Mouse (Mus musculus) thymus, postnatal 25 days (tissue): ENCODE data around the gene Bcam.

Experiments
- DNase-seq: peaks from one replicate; pipeline ENCODE4 v3.0.0; 2022

Bcam gene

DNA sequence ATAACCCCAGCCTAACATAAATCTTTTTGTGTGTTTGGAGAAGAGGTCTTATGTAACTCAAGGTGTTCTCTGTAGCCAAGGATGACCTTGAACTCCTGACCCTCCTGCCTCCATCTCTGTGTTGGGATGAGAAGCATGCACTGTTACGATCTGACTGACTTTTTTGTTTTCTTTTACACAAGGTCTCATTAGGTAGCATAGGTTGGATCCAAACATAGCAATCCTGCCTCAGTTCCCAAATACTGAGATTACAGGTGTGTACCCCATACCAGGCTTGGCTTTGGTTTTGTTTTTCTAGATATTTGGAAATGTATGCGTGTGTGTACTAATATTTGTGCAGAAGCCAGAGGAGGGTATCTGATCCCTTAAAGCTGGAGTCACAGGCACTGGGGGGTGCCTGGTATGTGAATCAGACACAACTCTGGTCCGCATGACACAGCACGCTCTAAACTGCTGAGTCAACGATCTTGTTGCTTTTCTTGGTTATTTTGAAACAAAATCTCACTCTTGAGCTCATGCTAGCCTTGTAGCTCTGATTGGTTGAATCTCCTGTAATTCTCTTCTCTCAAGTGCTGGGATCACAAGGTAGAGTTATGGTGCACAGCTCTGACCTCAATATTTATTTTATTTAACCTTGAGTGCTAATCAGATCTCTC is 52.4 kb downstream of the Bcam start:
- DNase-seq, result no peak

DNA sequence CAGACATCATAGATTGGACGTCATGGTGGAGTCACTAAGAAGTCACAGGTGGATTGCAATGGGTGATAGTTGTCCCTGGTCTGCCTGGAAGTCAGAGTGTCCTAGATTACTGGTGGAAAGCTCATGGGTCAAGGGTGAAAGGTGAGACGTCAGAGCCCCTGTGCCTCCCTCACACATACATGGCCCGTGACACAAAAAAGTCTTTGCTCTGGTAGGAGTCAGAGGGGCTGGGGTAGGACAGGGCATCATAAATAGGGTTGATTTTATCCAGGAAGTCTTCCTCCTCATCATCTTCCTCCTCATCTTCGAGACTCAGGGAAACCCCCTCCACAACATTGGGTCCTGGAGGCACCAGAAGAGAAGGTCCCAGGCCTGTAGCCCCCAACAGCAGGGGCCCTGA is 53.5 kb downstream of the Bcam start:
- DNase-seq, result no peak

DNA sequence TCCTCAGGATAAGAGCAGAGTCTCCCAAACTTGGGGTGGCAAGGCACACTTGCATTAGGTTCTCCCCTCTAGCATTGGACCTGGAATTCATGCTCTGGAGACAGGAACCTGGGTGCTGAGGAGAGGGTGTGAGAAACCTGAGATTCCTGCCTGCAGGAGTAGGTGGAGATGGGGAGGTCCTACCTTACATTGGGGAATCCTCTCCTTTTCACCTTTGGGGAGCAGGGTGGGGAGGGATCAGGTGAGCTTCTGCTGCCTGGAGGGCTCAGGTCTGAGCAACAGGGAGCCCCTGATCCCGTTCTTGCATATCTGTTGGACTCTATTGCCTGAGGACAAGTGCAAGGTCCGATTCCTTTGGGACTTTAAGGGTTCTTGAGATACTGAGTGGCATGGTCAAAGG is 54.0 kb downstream of the Bcam start:
- no peak for DNase-seq

DNA sequence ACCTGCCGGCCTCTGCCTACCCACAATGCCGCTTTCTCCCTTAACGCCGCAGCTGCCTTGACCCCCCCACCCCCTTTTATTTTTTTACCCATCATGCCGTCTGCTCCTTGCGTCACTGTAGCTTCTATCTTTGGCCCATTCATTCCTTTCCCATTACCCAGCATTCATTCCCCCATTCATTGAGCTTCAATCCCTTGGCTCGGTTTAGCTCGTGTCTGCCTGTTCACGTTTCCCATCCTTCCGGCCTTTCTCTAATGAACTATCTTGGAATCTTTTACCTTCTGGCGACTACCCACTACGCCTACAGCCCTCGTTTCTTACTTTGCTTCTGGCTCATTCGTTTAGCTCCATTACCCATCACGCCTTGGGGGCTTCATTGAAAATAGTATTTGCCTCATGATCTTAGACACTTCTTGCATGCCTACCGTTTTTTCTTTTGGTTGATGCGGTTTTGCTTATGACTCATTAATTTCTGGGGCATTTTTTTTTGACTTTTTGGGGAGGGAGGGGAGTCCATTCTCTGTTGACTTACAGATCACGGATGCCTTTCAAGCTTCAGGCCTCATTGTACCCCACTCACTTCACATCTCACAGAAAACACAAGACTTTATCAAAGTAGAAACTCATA is 54.6 kb downstream of the Bcam start:
- DNase-seq, result no peak

DNA sequence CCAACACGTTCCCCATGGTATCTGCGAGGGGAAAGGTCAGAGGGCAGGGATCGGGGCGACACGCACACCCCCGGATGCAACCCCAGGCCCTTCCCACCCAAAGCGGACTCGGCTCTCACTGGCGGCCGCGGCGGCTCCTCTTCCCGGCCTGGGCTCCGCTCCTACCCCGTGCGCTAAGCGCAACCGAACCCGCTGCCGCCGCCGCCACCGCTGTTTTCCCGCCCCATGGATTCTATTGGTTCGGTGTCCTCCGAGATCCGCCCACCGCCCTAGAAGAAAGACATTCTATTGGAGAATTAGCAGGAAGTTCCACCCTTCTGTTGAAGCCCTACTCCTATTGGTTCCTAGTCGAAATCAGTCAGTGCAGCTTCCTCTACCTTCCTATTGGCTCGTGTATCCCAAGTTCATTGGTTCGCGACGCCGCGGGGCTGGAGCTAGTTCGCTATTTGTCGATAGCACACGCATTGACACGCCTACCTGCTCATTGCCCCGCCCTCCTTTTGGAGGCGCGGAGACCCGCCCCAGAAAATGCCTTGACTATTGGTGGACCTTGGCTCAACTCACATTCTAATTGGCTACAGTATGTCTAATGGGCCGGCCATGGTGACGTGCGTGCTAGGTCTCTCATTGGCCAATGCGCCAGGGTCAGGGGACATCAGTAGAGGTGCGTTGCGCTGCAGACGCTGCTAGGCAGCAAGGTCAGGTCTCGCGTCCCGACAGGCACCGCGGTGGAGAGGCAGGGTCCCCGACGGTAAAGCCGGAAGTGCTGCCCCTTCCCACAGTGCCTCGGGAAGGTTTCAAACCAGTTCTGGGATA is 55.4 kb downstream of the Bcam start, which contains the start of gene Tomm40:
Tomm40 (minus strand) TSS at position 200 of the 816 bp plus-strand sequence.
- DNase-seq, result peak; percentile 99

DNA sequence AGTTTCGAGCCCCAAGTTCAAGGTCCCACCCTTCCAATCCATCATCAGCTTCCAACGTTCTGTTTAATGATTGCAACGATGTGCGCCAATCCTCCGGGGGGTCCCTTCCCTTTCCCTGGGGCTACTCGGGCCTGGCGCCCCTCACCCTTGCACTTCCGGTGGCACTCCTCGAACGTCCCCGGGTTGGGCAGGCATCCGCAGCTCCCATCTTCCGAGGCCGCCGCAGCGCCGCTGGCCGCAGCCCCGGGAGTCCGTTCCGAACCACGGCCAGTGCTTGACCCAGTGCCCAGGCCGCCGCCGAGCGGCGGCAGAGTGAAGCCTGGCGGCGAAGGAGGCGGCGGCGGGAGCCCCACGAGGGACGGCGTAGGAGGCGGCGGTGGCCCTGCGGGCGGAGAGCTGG is 56.0 kb downstream of the Bcam start:
- no peak for DNase-seq

DNA sequence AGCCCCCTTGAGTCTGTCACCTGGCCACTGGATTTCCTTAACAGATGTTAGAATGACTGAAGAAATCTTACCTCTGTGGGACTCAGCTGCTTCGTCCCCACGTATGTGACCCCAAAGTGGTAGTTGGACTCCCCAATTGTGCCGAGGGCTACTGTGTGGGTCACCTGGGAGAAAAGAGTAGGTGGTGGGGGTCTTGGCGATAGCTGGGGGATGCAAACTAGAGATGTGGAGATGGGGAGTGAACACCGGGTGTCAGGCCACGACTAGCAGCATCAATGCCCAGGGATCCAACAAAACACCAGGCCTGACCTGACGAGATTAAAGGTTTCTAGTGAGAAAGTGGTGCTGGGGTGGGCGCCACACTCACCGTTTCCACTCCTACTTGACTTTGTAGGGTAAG is 57.2 kb downstream of the Bcam start:
- no peak for DNase-seq

DNA sequence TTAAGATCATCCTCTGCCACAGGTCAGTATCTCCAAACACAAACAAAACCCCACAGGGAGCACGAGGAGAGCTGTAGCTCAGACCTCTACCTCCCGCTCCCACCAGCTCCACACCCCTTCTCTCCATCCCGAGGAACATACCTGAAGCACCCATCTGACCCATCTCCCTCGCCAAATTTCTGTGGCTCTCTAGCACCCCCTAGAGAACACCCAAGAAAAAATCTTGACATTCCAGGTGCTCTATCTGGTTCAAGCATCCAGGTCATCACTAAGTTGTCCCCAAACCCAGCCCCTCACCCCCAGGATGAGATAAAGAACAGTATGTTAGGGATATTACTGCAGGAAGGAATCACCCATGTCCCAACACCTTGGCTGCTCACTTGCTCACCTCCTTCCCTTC is 57.6 kb downstream of the Bcam start:
- DNase-seq, result peak; percentile 43

DNA sequence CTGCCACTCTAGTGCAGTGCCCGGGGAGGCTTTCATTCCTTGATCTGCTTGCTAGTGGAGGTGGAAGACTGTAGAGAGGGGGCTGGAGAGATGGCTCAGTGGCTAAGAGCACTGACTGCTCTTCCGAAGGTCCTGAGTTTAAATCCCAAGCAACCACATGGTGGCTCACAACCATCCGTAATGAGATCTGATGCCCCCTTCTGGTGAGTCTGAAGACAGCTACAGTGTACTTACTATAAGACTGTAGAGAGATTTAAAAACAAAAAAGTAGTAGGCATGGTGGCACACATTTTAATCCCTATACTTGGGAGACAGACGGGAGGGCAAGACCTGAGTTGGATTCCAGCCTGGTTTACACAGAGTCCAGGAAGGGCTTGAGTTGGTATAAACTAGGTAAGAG is 58.4 kb downstream of the Bcam start:
- no peak for DNase-seq

DNA sequence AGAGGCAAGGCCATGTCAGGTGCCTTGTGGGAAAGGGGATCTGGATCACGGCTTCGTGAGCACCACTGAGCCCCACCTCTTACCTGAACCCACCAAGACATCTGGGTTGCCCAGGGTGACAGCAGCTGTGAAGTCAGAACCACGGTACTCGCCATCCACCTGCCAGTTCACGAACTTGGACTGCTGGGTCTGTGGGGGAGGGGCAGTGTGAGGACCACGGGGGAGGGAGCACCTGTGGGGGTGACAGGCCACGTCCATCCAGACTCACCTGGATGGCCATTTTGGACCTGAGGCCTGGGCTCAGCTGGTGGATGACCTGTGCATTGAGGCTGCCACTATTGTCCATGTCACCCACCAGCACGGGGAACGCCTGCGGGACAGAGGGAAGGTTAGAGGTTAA is 60.2 kb downstream of the Bcam start:
- DNase-seq, result no peak
